Mouse (Mus musculus) thymus, postnatal 10 days (tissue): ENCODE data around the gene Cer1.

Experiments used
- DNase-seq, 2 experiments: peaks; one replicate each; pipeline ENCODE4 v3.0.0; 2021; ENCODE audit warnings: low spot score in 2 of 2

Gene Cer1

GRCm38 (mm10) chr4:82874791-82875190, 10.2 kb downstream of the Cer1 start:
- no peak for DNase-seq

DNA sequence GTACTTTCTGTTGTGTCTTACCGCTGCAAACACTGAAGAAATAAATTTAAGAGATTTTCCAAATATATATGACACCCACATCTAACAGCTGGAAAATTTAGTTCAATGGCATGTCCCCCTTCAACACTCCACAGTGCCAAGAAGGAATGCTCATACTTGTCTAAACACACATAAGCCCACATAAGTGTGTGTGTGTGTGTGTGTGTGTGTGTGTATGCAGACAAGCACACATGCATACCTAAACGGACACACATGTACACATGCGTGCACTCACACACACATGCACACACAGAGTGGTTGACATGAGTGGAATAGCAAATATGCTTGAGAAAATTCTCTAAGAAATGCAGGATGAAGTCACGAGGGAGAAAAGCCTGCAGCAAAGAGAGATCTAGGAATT, 12.4 kb downstream of the Cer1 start:
- no peak for DNase-seq

DNA sequence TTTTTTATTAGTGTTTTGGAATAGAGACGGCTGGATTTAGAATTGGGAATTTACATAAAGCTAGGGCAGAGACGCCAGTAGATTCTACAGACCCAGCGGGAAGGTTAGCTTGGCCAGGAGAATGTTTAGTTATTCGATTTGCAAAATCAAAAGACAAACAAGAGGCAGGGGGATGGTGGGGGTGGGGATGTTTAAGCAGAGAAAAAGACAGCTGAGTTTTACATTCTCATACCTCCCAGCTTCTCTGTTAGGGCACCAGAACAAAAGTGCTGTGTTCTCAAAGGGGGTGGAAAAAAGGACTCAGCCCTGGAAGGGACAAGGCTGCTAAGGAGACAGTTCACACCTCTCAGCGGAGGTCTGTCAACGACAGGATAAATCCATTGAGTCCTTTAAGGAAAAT, 12.8 kb downstream of the Cer1 start:
- DNase-seq, result no peak

DNA sequence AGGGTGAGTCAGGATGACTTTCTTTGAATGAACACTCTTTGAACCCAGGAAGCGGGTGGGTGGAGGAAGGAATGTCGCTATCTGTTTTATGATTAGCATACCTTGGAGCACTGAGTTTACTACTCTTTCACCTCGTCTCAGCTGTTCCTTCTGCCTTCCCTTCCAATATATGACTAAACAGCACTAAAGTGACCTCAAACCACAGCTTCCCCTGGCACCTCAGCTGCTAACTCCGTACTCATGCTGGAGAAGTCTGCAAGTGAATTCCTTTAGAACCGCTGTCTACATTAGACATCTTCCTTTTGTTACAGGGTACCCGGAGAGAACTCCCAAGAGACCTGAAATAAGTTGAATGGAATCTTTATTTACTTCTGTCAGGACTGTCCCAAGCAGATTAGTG, 14.0 kb downstream of the Cer1 start:
- no peak for DNase-seq

GRCm38 (mm10) chr4:82867731-82868445, 17.1 kb downstream of the Cer1 start:
- no peak for DNase-seq

DNA sequence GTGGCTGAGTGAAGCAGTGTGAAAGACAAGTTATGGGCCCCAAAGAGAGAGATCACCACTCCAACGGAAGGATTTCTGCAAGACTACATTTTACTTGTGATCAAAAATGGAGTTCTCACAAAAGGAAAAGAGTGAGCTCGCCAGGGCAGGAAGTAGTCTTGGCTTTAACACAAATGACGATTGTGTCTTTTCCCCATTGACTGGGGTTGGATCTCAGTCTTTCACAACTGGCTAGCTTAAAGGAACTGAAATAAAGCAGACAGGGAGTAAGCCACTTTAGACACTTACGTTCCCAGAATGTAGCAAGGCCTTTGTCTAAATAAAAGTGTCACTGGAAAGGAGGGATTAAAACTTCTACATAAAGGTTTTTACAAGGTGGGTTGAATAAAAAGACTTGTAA, 17.8 kb downstream of the Cer1 start:
- DNase-seq, result no peak

- DNase-seq, result no peak
These were observed 19.8 kb downstream of the Cer1 start for GRCm38 (mm10) chr4:82864974-82865699.

GRCm38 (mm10) chr4:82863316-82863715, 21.6 kb downstream of the Cer1 start:
- no peak for DNase-seq

- DNase-seq, result no peak
These were observed 23.5 kb downstream of the Cer1 start for GRCm38 (mm10) chr4:82861451-82861850.

GRCm38 (mm10) chr4:82860566-82860965, 24.4 kb downstream of the Cer1 start:
- no peak for DNase-seq

GRCm38 (mm10) chr4:82859131-82860125, 25.5 kb downstream of the Cer1 start, which contains the start of gene Zdhhc21:
Gene Zdhhc21 (minus strand): TSS chr4:82859958.
- DNase-seq, result peak; percentile 63 to 77

DNA sequence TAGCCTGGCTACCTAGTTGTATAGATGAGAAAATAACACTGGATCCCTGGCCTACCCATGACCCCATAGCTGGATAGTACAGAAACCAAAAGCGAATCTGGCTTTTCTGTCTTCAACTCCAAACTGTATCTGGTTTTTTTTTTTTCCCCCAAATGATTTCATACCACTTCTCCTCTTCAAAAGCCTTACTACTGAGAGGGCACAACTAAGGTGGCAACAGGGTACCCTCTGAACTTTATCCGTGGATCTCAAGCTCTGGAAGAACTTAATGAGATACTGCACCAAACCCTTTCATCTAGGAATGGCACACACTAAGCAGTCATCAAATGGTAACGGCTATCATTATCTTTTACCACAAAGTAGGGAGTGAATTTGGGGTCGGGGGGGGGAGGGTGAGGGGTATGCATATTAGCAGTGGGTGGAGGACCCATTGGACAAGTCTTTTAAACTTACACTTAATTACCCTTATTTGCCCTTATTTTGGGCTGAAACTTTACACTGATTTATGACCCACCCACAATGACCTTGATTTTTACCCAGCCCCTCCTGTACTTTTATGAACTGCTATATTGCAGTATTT, 26.4 kb downstream of the Cer1 start:
- no peak for DNase-seq

GRCm38 (mm10) chr4:82856986-82857385, 28.0 kb downstream of the Cer1 start:
- no peak for DNase-seq

GRCm38 (mm10) chr4:82853809-82854208, 31.1 kb downstream of the Cer1 start:
- DNase-seq, result no peak

DNA sequence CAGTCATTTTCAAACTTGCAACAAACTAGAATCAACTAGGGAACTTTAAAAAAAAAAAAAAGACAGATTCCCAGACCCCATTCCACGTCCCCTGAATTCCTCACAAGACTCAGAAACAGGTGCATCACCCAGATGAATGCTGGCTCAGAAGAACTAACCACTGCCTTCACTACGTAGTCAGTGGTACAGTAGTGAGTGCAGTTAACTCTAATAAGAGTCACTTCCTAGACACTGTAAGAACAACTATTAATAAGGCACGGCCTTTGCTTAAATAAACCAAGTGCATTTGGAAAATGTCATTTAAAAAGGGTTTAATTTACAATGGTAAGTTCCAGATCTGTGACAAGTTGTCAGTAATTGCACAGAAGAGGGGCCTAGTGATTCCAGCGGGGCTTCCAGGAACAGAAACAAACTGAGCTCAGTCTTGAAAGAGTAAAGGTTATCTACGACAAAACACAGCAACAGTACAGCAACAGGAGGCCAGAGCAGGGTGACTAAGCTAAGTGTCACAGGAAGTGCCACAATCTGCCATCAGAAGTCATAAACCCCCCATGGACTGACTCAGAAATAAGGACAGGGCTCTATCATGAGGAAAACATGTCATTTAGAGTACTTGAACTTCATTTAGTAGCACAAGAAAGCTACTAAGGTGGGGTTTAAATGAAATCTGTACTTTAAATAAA, 36.3 kb downstream of the Cer1 start:
- no peak for DNase-seq

DNA sequence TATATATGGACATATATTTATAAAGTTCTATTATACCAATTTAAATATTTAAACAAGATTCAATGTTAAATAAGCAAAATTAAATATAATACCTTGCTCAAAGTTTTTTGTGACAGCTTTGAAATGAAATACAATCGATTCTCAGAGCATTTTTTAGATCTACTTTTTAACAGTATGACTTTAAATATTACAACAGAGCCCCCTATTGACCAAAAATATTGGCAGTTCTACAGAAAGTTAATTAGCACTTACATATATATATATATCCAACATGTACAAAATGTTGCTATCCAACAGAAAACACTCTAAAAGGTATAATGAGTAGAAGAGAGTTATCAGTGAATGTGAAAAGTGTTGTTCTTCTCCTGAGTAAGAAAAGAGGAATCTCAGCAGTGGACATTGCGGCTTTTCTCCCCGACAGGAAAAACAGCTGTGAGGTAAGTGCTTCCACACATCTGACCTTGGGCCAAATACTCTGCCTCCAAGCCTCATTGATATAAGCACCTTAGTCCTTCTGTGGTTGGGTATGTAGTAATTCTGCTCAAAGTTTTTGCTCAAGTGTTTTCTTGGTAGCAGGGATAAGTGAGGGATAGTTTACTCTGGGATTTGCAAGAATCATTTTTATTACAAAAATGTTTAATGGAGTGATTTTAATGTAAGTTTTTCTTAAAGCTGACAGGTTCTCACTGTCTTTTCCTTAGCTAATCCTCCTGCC, 47.3 kb downstream of the Cer1 start:
- DNase-seq, result no peak
